Mouse (Mus musculus): ENCODE results near the gene Myo10. TPM values are rescaled to one million over a fixed set of nuclear protein-coding genes. Genes with fewer than 3 reads are reported as not detected.
A peak's percentile ranks its signal among the peaks of the same experiment; 100 is the strongest.

Myo10 gene
- polyA plus RNA-seq, 1 experiment from 2014 or later, result 14.3 TPM

- ATAC-seq (ENCODE audit: insufficient number of reproducible peaks, low FRiP score), result no peak
- Histone ChIP-seq H3K9ac (no peak overlapping the region), H3K27ac (ENCODE audit: poor library complexity, severe bottlenecking) (no peak overlapping the region), H3K4me3 (no peak overlapping the region), H3K4me2 (no peak overlapping the region), H3K36me3 (no peaks in the 10 kb centered on the region), H3K4me1 (replicated peaks) (peaks cover 26% of the 10 kb centered on the region), H3K9me3 (replicated peaks) (no peaks in the 10 kb centered on the region), H3K27me3 (replicated peaks) (0 out of 2 replicates have a peak, but pooled peaks cover 7% of the 10 kb centered on the region)
- WGBS, result 85% methylated on average over 11 of the region's 11 CpGs
Measured at GRCm38 (mm10) chr15:25589318-25589902, 32.9 kb upstream of the Myo10 start.

GRCm38 (mm10) chr15:25589916-25590315, 32.4 kb upstream of the Myo10 start:
- peaks cover 2% of the 10 kb centered on the region; the same call in 1 of the 2 replicates for H3K9me3 ChIP-seq (replicated peaks)
- WGBS, result 78% methylated on average over 5 of the region's 5 CpGs
- ATAC-seq (ENCODE audit: insufficient number of reproducible peaks, low FRiP score), result no peak
- no peak overlapping the region for H3K4me3 ChIP-seq
- 0 out of 2 replicates have a peak, but pooled peaks cover 7% of the 10 kb centered on the region for H3K27me3 ChIP-seq (replicated peaks)
- peaks cover 26% of the 10 kb centered on the region for H3K4me1 ChIP-seq (replicated peaks)
- H3K4me2 ChIP-seq, result no peak overlapping the region
- H3K36me3 ChIP-seq, result no peaks in the 10 kb centered on the region
- H3K9ac ChIP-seq, result no peak overlapping the region
- no peak overlapping the region for H3K27ac ChIP-seq (ENCODE audit: poor library complexity, severe bottlenecking)

- Histone ChIP-seq H3K27me3 (replicated peaks) (0 out of 2 replicates have a peak, but pooled peaks cover 7% of the 10 kb centered on the region), H3K9ac (no peak overlapping the region), H3K4me2 (no peak overlapping the region), H3K9me3 (replicated peaks) (peaks cover 5% of the 10 kb centered on the region; the same call in 1 of the 2 replicates), H3K27ac (ENCODE audit: poor library complexity, severe bottlenecking) (no peak overlapping the region), H3K4me1 (replicated peaks) (peaks cover 21% of the 10 kb centered on the region), H3K36me3 (no peaks in the 10 kb centered on the region), H3K4me3 (no peak overlapping the region)
- 84% methylated on average over 7 of the region's 7 CpGs for WGBS
- ATAC-seq (ENCODE audit: insufficient number of reproducible peaks, low FRiP score), result no peak
Measured at GRCm38 (mm10) chr15:25590891-25591290, 31.4 kb upstream of the Myo10 start.

- no peak overlapping the region for H3K4me2 ChIP-seq
- H3K36me3 ChIP-seq, result no peaks in the 10 kb centered on the region
- peaks cover 14% of the 10 kb centered on the region for H3K4me1 ChIP-seq (replicated peaks)
- H3K9ac ChIP-seq, result no peak overlapping the region
- H3K27me3 ChIP-seq (replicated peaks), result 0 out of 2 replicates have a peak, but pooled peaks cover 7% of the 10 kb centered on the region
- no peak for ATAC-seq (ENCODE audit: insufficient number of reproducible peaks, low FRiP score)
- peaks cover 5% of the 10 kb centered on the region; the same call in 1 of the 2 replicates for H3K9me3 ChIP-seq (replicated peaks)
- H3K27ac ChIP-seq (ENCODE audit: poor library complexity, severe bottlenecking), result no peak overlapping the region
- whole genome bisulfite sequencing, result 62% methylated on average over 4 of the region's 4 CpGs
- no peak overlapping the region for H3K4me3 ChIP-seq
Measured at GRCm38 (mm10) chr15:25591964-25592363, 30.4 kb upstream of the Myo10 start.

- Histone ChIP-seq H3K36me3 (no peaks in the 10 kb centered on the region), H3K27me3 (replicated peaks) (peaks cover 3% of the 10 kb centered on the region; the same call in 1 of the 2 replicates), H3K4me1 (replicated peaks) (0 out of 2 replicates have a peak, but pooled peaks cover 2% of the 10 kb centered on the region), H3K4me3 (no peak overlapping the region), H3K27ac (ENCODE audit: poor library complexity, severe bottlenecking) (no peak overlapping the region), H3K9me3 (replicated peaks) (peaks cover 5% of the 10 kb centered on the region; the same call in 1 of the 2 replicates), H3K4me2 (no peak overlapping the region), H3K9ac (no peak overlapping the region)
- WGBS, result 79% methylated on average over 7 of the region's 7 CpGs
- no peak for ATAC-seq (ENCODE audit: insufficient number of reproducible peaks, low FRiP score)
Measured at GRCm38 (mm10) chr15:25593469-25594150, 28.7 kb upstream of the Myo10 start.

GRCm38 (mm10) chr15:25598313-25598712, 24.0 kb upstream of the Myo10 start:
- Histone ChIP-seq H3K4me3 (no peak overlapping the region), H3K9ac (no peak overlapping the region), H3K9me3 (replicated peaks) (peaks cover 5% of the 10 kb centered on the region; the same call in 1 of the 2 replicates), H3K27ac (ENCODE audit: poor library complexity, severe bottlenecking) (no peak overlapping the region), H3K27me3 (replicated peaks) (no peaks in the 10 kb centered on the region; the same call in 1 of the 2 replicates), H3K4me1 (replicated peaks) (0 out of 2 replicates have a peak, but pooled peaks cover 4% of the 10 kb centered on the region), H3K4me2 (no peak overlapping the region), H3K36me3 (no peaks in the 10 kb centered on the region)
- WGBS, result 86% methylated on average over 5 of the region's 5 CpGs
- ATAC-seq (ENCODE audit: insufficient number of reproducible peaks, low FRiP score), result no peak

GRCm38 (mm10) chr15:25602306-25602705, 20.0 kb upstream of the Myo10 start:
- ATAC-seq (ENCODE audit: insufficient number of reproducible peaks, low FRiP score), result no peak
- Histone ChIP-seq H3K9ac (no peak overlapping the region), H3K4me2 (no peak overlapping the region), H3K4me3 (no peak overlapping the region), H3K9me3 (replicated peaks) (peaks cover 3% of the 10 kb centered on the region; the same call in 1 of the 2 replicates), H3K27ac (ENCODE audit: poor library complexity, severe bottlenecking) (no peak overlapping the region), H3K36me3 (no peaks in the 10 kb centered on the region), H3K4me1 (replicated peaks) (0 out of 2 replicates have a peak, but pooled peaks cover 6% of the 10 kb centered on the region), H3K27me3 (replicated peaks) (no peaks in the 10 kb centered on the region; the same call in 1 of the 2 replicates)
- WGBS, result 63% methylated on average over 8 of the region's 8 CpGs

- Histone ChIP-seq H3K27ac (ENCODE audit: poor library complexity, severe bottlenecking) (no peak overlapping the region), H3K4me1 (replicated peaks) (peaks cover 6% of the 10 kb centered on the region; the same call in 1 of the 2 replicates), H3K9ac (no peak overlapping the region), H3K4me3 (no peak overlapping the region), H3K27me3 (replicated peaks) (no peaks in the 10 kb centered on the region), H3K4me2 (peak overlapping the region; percentile 2; the same call in 1 of the 2 replicates), H3K9me3 (replicated peaks) (peaks cover 3% of the 10 kb centered on the region; the same call in 1 of the 2 replicates), H3K36me3 (no peaks in the 10 kb centered on the region)
- WGBS, result 35% methylated on average over 6 of the region's 6 CpGs
- no peak for ATAC-seq (ENCODE audit: insufficient number of reproducible peaks, low FRiP score)
Measured at GRCm38 (mm10) chr15:25603286-25603685, 19.0 kb upstream of the Myo10 start.

GRCm38 (mm10) chr15:25604231-25604630, 18.1 kb upstream of the Myo10 start:
- peaks cover 3% of the 10 kb centered on the region; the same call in 1 of the 2 replicates for H3K9me3 ChIP-seq (replicated peaks)
- H3K27me3 ChIP-seq (replicated peaks), result no peaks in the 10 kb centered on the region
- peaks cover 15% of the 10 kb centered on the region for H3K4me1 ChIP-seq (replicated peaks)
- H3K4me3 ChIP-seq, result no peak overlapping the region
- no peak overlapping the region for H3K4me2 ChIP-seq
- H3K36me3 ChIP-seq, result no peaks in the 10 kb centered on the region
- H3K27ac ChIP-seq (ENCODE audit: poor library complexity, severe bottlenecking), result no peak overlapping the region
- 69% methylated on average over 1 of the region's 1 CpGs for WGBS
- H3K9ac ChIP-seq, result no peak overlapping the region
- ATAC-seq (ENCODE audit: insufficient number of reproducible peaks, low FRiP score), result no peak

- Histone ChIP-seq H3K4me2 (no peak overlapping the region), H3K9ac (no peak overlapping the region), H3K36me3 (no peaks in the 10 kb centered on the region), H3K4me3 (no peak overlapping the region), H3K27me3 (replicated peaks) (0 out of 2 replicates have a peak, but pooled peaks cover 3% of the 10 kb centered on the region), H3K4me1 (replicated peaks) (peaks cover 21% of the 10 kb centered on the region), H3K27ac (ENCODE audit: poor library complexity, severe bottlenecking) (no peak overlapping the region), H3K9me3 (replicated peaks) (peaks cover 3% of the 10 kb centered on the region; the same call in 1 of the 2 replicates)
- ATAC-seq (ENCODE audit: insufficient number of reproducible peaks, low FRiP score), result no peak
- 77% methylated on average over 4 of the region's 4 CpGs for WGBS
Measured at GRCm38 (mm10) chr15:25605376-25605775, 16.9 kb upstream of the Myo10 start.

GRCm38 (mm10) chr15:25608742-25609141, 13.6 kb upstream of the Myo10 start:
- WGBS, result 9% methylated on average over 3 of the region's 3 CpGs
- Histone ChIP-seq H3K4me1 (replicated peaks) (peaks cover 15% of the 10 kb centered on the region), H3K9me3 (replicated peaks) (peaks cover 3% of the 10 kb centered on the region; the same call in 1 of the 2 replicates), H3K27me3 (replicated peaks) (peaks cover 12% of the 10 kb centered on the region; the same call in 1 of the 2 replicates), H3K9ac (no peak overlapping the region), H3K4me3 (no peak overlapping the region), H3K27ac (ENCODE audit: poor library complexity, severe bottlenecking) (no peak overlapping the region), H3K36me3 (no peaks in the 10 kb centered on the region), H3K4me2 (0 out of 2 replicates have a peak overlapping the region, but pooled peaks have one; percentile 8)
- ATAC-seq (ENCODE audit: insufficient number of reproducible peaks, low FRiP score), result peak; percentile 51; the same call in 1 of the 2 replicates

Data from heart, embryonic 12.5 days (tissue).